8 mouse cellular contexts compared by ENCODE assay signal in genomic region chr8:70659604-70660272, GRCm38 (mm10). TPM values are rescaled to one million over a fixed set of nuclear protein-coding genes. Genes with fewer than 3 reads are reported as not detected.
DNase-seq lines count a peak whose midpoint lies in the region; ATAC-seq and TF ChIP-seq lines count a peak whose summit lies in the region.

No protein-coding gene starts in this region.

- ATAC-seq in forebrain, postnatal 0 days = peak; percentile 86
- peak; percentile 82 to 86 for ATAC-seq in hematopoietic stem cell, adult 5-6 weeks (replicated peaks in 1 of 2; ENCODE audit: insufficient read depth in 1 of 2, low FRiP score in 2 of 2, low TSS enrichment in 1 of 2, low read depth in 1 of 2, poor library complexity in 2 of 2, severe bottlenecking in 2 of 2)
- peak; percentile 97 for ATAC-seq in lung, embryonic 15.5 days (ENCODE audit: borderline replicate concordance, extremely low read depth, low FRiP score, low TSS enrichment)

- peak overlapping the region; percentile 96 for H3K4me2 ChIP-seq in forebrain, postnatal 0 days (ENCODE audit: low read depth)
- peak overlapping the region; percentile 86 for H3K4me2 ChIP-seq in lung, embryonic 15.5 days

- TF ChIP-seq CTCF in cerebellum, adult 2 months (IDR thresholded peaks at IDR 0.05; ENCODE audit: borderline replicate concordance, insufficient read depth, low read depth, low read length) = no peak
- TF ChIP-seq CTCF in forebrain, postnatal 0 days (IDR thresholded peaks at IDR 0.05; ENCODE audit: low read depth) = no peak
- no peak for TF ChIP-seq CTCF in thymus, adult 2 months (IDR thresholded peaks at IDR 0.05; ENCODE audit: borderline replicate concordance, control insufficient read depth, extremely low read depth, insufficient read depth, low read length, poor library complexity)

- no peak for TF ChIP-seq POLR2A in cerebellum, adult 2 months (IDR thresholded peaks at IDR 0.05; ENCODE audit: borderline replicate concordance, insufficient read depth, low read length)
- TF ChIP-seq POLR2A in thymus, adult 2 months (IDR thresholded peaks at IDR 0.05; ENCODE audit: control insufficient read depth, extremely low read depth, insufficient read depth, low read length, poor library complexity) = peak; percentile 40; the same call in 1 of the 2 replicates

- H3K27ac ChIP-seq in cerebellum, adult 2 months (ENCODE audit: insufficient read depth, low read length) = no peak overlapping the region
- peak overlapping the region; percentile 21; the same call in 1 of the 2 replicates for H3K27ac ChIP-seq in forebrain, postnatal 0 days (ENCODE audit: low read depth, low read length)
- H3K27ac ChIP-seq in lung, embryonic 15.5 days = peak overlapping the region; percentile 84
- H3K27ac ChIP-seq in thymus, adult 2 months (ENCODE audit: control insufficient read depth, insufficient read depth, low read length) = no peak overlapping the region

- WGBS in cerebellum, adult 2 months = 2% methylated on average over 44 of the region's 44 CpGs
- 4% methylated on average over 44 of the region's 44 CpGs for WGBS in forebrain, postnatal 0 days
- WGBS in lung, embryonic 15.5 days = 1% methylated on average over 41 of the region's 44 CpGs
- WGBS in thymus, adult 2 months = under 1% methylated on average over 43 of the region's 44 CpGs

- 0 out of 2 replicates have a peak, but pooled peaks cover 3% of the 10 kb centered on the region for H3K36me3 ChIP-seq in forebrain, postnatal 0 days (ENCODE audit: insufficient read depth)
- H3K36me3 ChIP-seq in lung, embryonic 15.5 days = peaks cover 16% of the 10 kb centered on the region
- H3K36me3 ChIP-seq in thymus, adult 2 months (ENCODE audit: control insufficient read depth, insufficient read depth, low read length) = no peaks in the 10 kb centered on the region

- H3K27me3 ChIP-seq in cerebellum, adult 2 months (ENCODE audit: control insufficient read depth, insufficient read depth, low read length) = no peaks in the 10 kb centered on the region
- no peaks in the 10 kb centered on the region for H3K27me3 ChIP-seq in forebrain, postnatal 0 days (ENCODE audit: insufficient read depth, low read length)
- H3K27me3 ChIP-seq in lung, embryonic 15.5 days = no peaks in the 10 kb centered on the region
- no peaks in the 10 kb centered on the region for H3K27me3 ChIP-seq in thymus, adult 2 months (ENCODE audit: control insufficient read depth, insufficient read depth, low read length)

- no peaks in the 10 kb centered on the region for H3K9me3 ChIP-seq in forebrain, postnatal 0 days (ENCODE audit: low read length)
- H3K9me3 ChIP-seq in lung, embryonic 15.5 days = no peaks in the 10 kb centered on the region

- no peaks in the 10 kb centered on the region for H3K4me1 ChIP-seq in cerebellum, adult 2 months (ENCODE audit: control insufficient read depth, insufficient read depth, low read length)
- peaks cover 3% of the 10 kb centered on the region; the same call in 1 of the 2 replicates for H3K4me1 ChIP-seq in forebrain, postnatal 0 days (ENCODE audit: insufficient read depth)
- peaks cover 27% of the 10 kb centered on the region for H3K4me1 ChIP-seq in lung, embryonic 15.5 days
- peaks cover 15% of the 10 kb centered on the region for H3K4me1 ChIP-seq in thymus, adult 2 months (replicated peaks; ENCODE audit: control insufficient read depth, insufficient read depth, low read length)

- peak overlapping the region; percentile 81 for H3K4me3 ChIP-seq in cerebellum, adult 2 months (replicated peaks; ENCODE audit: insufficient read depth, low read depth, low read length)
- H3K4me3 ChIP-seq in forebrain, postnatal 0 days (ENCODE audit: low read depth, low read length) = peak overlapping the region; percentile 74
- H3K4me3 ChIP-seq in lung, embryonic 15.5 days = peak overlapping the region; percentile 87
- H3K4me3 ChIP-seq in thymus, adult 2 months (ENCODE audit: control insufficient read depth, insufficient read depth, low read length) = peak overlapping the region; percentile 90

- H3K9ac ChIP-seq in forebrain, postnatal 0 days = peak overlapping the region; percentile 73
- H3K9ac ChIP-seq in lung, embryonic 15.5 days = peak overlapping the region; percentile 90

- peak; percentile 70 for DNase-seq in MEL-GATA-1-ER (ENCODE audit: extremely low read depth, low read depth)
- DNase-seq in cerebellum, adult 2 months = peak; percentile 64 to 65
- DNase-seq in forebrain, postnatal 0 days = peak; percentile 80
- peak; percentile 53 for DNase-seq in layer of hippocampus, adult 9-10 months (ENCODE audit: low spot score)
- peak; percentile 91 for DNase-seq in ovary, adult 18-20 months (ENCODE audit: low spot score)
- DNase-seq in thymus, adult 2 months = peak; percentile 87

RNA-seq across cellular contexts. Expression of gene Pgpep1, which starts 0.5 kb away (rescaled TPM):
- polyA plus RNA-seq in cerebellum, adult 2 months (2012; rRNA removed) = 28.3 and 32.5 TPM in 2 replicates
- total RNA-seq in forebrain, postnatal 0 days (2014; rRNA removed) = 22.1 and 23.8 TPM in 2 replicates
- 22.1 and 26.1 TPM in 2 replicates for polyA plus RNA-seq in forebrain, postnatal 0 days (2015; fragmentation: Nextera tagmentation; extraction: Ambion mirVana)
- total RNA-seq in hematopoietic stem cell, adult 5-6 weeks (2017) = 5.5 and 8.2 TPM in 2 replicates
- 38.5 and 47.7 TPM in 2 replicates for polyA plus RNA-seq in lung, embryonic 15.5 days (2015; fragmentation: Nextera tagmentation; extraction: Ambion mirVana)
- polyA plus RNA-seq in thymus, adult 2 months (2012; rRNA removed) = 40.7 and 41.9 TPM in 2 replicates

RNA-seq across cellular contexts. Expression of gene Lsm4, which starts 13.3 kb away (rescaled TPM):
- 113 and 117 TPM in 2 replicates for polyA plus RNA-seq in cerebellum, adult 2 months (2012; rRNA removed)
- 93.7 and 140 TPM in 2 replicates for total RNA-seq in forebrain, postnatal 0 days (2014; rRNA removed)
- polyA plus RNA-seq in forebrain, postnatal 0 days (2015; fragmentation: Nextera tagmentation; extraction: Ambion mirVana) = 177 and 231 TPM in 2 replicates
- total RNA-seq in hematopoietic stem cell, adult 5-6 weeks (2017) = 156 and 163 TPM in 2 replicates
- 268 and 320 TPM in 2 replicates for polyA plus RNA-seq in lung, embryonic 15.5 days (2015; fragmentation: Nextera tagmentation; extraction: Ambion mirVana)
- 192 and 199 TPM in 2 replicates for polyA plus RNA-seq in thymus, adult 2 months (2012; rRNA removed)

RNA-seq across cellular contexts. Expression of gene Gdf15, which starts 27.5 kb away (rescaled TPM):
- polyA plus RNA-seq in cerebellum, adult 2 months (2012; rRNA removed) = 0.28 and 0.51 TPM in 2 replicates
- 0.90 TPM in 1 of 2 replicates, not detected in the other for total RNA-seq in forebrain, postnatal 0 days (2014; rRNA removed)
- polyA plus RNA-seq in forebrain, postnatal 0 days (2015; fragmentation: Nextera tagmentation; extraction: Ambion mirVana) = 0.18 and 0.26 TPM in 2 replicates
- total RNA-seq in hematopoietic stem cell, adult 5-6 weeks (2017) = 1.7 TPM in 1 of 2 replicates, not detected in the other
- polyA plus RNA-seq in lung, embryonic 15.5 days (2015; fragmentation: Nextera tagmentation; extraction: Ambion mirVana) = 0.31 and 0.45 TPM in 2 replicates
- 6.7 and 7.5 TPM in 2 replicates for polyA plus RNA-seq in thymus, adult 2 months (2012; rRNA removed)

RNA-seq across cellular contexts. Expression of gene Jund, which starts 39.0 kb away (rescaled TPM):
- polyA plus RNA-seq in cerebellum, adult 2 months (2012; rRNA removed) = 252 and 274 TPM in 2 replicates
- total RNA-seq in forebrain, postnatal 0 days (2014; rRNA removed) = 333 and 392 TPM in 2 replicates
- polyA plus RNA-seq in forebrain, postnatal 0 days (2015; fragmentation: Nextera tagmentation; extraction: Ambion mirVana) = 108 and 114 TPM in 2 replicates
- total RNA-seq in hematopoietic stem cell, adult 5-6 weeks (2017) = 83.4 and 89.4 TPM in 2 replicates
- polyA plus RNA-seq in lung, embryonic 15.5 days (2015; fragmentation: Nextera tagmentation; extraction: Ambion mirVana) = 49.7 TPM in 2 replicates
- polyA plus RNA-seq in thymus, adult 2 months (2012; rRNA removed) = 540 and 792 TPM in 2 replicates

RNA-seq across cellular contexts. Expression of gene Iqcn, which starts 43.5 kb away (rescaled TPM):
- polyA plus RNA-seq in cerebellum, adult 2 months (2012; rRNA removed) = 0.08 and 0.11 TPM in 2 replicates
- 0.33 TPM in 1 of 2 replicates, not detected in the other for total RNA-seq in forebrain, postnatal 0 days (2014; rRNA removed)
- 0.03 and 0.08 TPM in 2 replicates for polyA plus RNA-seq in forebrain, postnatal 0 days (2015; fragmentation: Nextera tagmentation; extraction: Ambion mirVana)
- 0.25 and 0.44 TPM in 2 replicates for total RNA-seq in hematopoietic stem cell, adult 5-6 weeks (2017)
- polyA plus RNA-seq in lung, embryonic 15.5 days (2015; fragmentation: Nextera tagmentation; extraction: Ambion mirVana) = 0.02 TPM in 1 of 2 replicates, not detected in the other
- 0.19 and 0.28 TPM in 2 replicates for polyA plus RNA-seq in thymus, adult 2 months (2012; rRNA removed)

Comparison
In these comparisons a context has a peak if more than half of its experiments do, and no peak if none do; other contexts are left out.
1. H3K27ac ChIP-seq: peak in forebrain, postnatal 0 days (single experiment) and lung, embryonic 15.5 days (single experiment); none in cerebellum, adult 2 months (single experiment) and thymus, adult 2 months (single experiment).
2. Peak in every context shown above with its lines, with median percentiles within 50 percentile points of each other: DNase-seq, H3K4me3 ChIP-seq and ATAC-seq.